Mouse (Mus musculus): ENCODE results near the gene Lst1.

Gene Lst1

GRCm38 (mm10) chr17:35205380-35205769, 17.1 kb upstream of the Lst1 start:
- no peak for DNase-seq

- DNase-seq, result no peak
Observed at GRCm38 (mm10) chr17:35204494-35205379, 16.5 kb upstream of the Lst1 start, which contains the start of gene Lta. Gene Lta (minus strand): TSS chr17:35205351.

- no peak for DNase-seq
Observed at GRCm38 (mm10) chr17:35202442-35202841, 14.2 kb upstream of the Lst1 start.

- DNase-seq, result peak; percentile 46
Observed at GRCm38 (mm10) chr17:35201787-35202186, 13.5 kb upstream of the Lst1 start, which contains the start of gene Tnf. Gene Tnf (minus strand): TSS chr17:35202007.

- no peak for DNase-seq
Observed at GRCm38 (mm10) chr17:35201128-35201527, 12.9 kb upstream of the Lst1 start.

- DNase-seq, result peak; percentile 43
Observed at GRCm38 (mm10) chr17:35200398-35200797, 12.2 kb upstream of the Lst1 start.

GRCm38 (mm10) chr17:35198946-35199345, 10.7 kb upstream of the Lst1 start:
- DNase-seq, result no peak

- no peak for DNase-seq
Observed at GRCm38 (mm10) chr17:35198029-35198428, 9.8 kb upstream of the Lst1 start.

- no peak for DNase-seq
Observed at GRCm38 (mm10) chr17:35197126-35197525, 8.9 kb upstream of the Lst1 start.

GRCm38 (mm10) chr17:35196321-35196641, 8.0 kb upstream of the Lst1 start:
- DNase-seq, result no peak

- peak; percentile 82 for DNase-seq
Observed at GRCm38 (mm10) chr17:35195631-35196320, 7.5 kb upstream of the Lst1 start.

GRCm38 (mm10) chr17:35194844-35195630, 6.8 kb upstream of the Lst1 start:
- no peak for DNase-seq

- DNase-seq, result no peak
Observed at GRCm38 (mm10) chr17:35193881-35194843, 5.9 kb upstream of the Lst1 start, which contains the start of gene Ltb. Gene Ltb (plus strand): TSS chr17:35194439.

- DNase-seq, result no peak
Observed at GRCm38 (mm10) chr17:35192924-35193323, 4.7 kb upstream of the Lst1 start.

GRCm38 (mm10) chr17:35191723-35192122, 3.5 kb upstream of the Lst1 start:
- DNase-seq, result no peak

- no peak for DNase-seq
Observed at GRCm38 (mm10) chr17:35190096-35190495, 1.9 kb upstream of the Lst1 start.

GRCm38 (mm10) chr17:35189186-35189585, 947 bp upstream of the Lst1 start:
- DNase-seq, result no peak

- no peak for DNase-seq
Observed at GRCm38 (mm10) chr17:35187345-35187744, 894 bp downstream of the Lst1 start.

GRCm38 (mm10) chr17:35186681-35187080, 1.6 kb downstream of the Lst1 start:
- peak; percentile 47 for DNase-seq

- DNase-seq, result peak; percentile 85
Observed at GRCm38 (mm10) chr17:35185639-35186611, 2.3 kb downstream of the Lst1 start.

- DNase-seq, result no peak
Observed at GRCm38 (mm10) chr17:35180093-35180492, 8.1 kb downstream of the Lst1 start.

Measured in liver (tissue).